Mouse (Mus musculus): ENCODE measurements around the gene Apoa4. TPM values are rescaled to one million over a fixed set of nuclear protein-coding genes. Genes with fewer than 3 reads are reported as not detected.

Gene Apoa4
- polyA plus RNA-seq, 1 experiment from 2014 or later: not detected

DNA sequence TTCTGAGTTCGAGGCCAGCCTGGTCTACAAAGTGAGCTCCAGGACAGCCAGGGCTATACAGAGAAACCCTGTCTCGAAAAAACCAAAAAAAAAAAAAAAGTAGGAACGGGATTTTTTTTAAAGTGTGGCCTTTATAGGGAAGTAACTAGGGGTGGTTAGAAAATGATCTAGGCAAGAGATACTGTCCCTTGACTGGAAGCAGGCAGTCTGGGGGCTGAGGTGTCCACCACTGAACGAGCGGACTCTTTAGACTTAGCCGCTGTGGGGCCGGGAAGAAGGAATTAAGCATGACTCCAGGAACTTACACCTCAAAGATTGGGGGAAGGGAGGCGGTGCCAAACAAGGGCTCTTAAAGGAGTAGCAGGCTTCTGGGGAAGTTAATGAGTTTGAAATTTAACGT lies 22.3 kb upstream of the Apoa4 start:
- Histone ChIP-seq H3K27ac (ENCODE audit: low read depth, low read length) (no peak overlapping the region), H3K9me3 (replicated peaks; ENCODE audit: control insufficient read depth, low read length) (no peaks in the 10 kb centered on the region), H3K4me3 (ENCODE audit: low read depth, low read length) (no peak overlapping the region), H3K36me3 (ENCODE audit: control insufficient read depth, insufficient read depth, low read length) (peaks cover 13% of the 10 kb centered on the region), H3K9ac (ENCODE audit: low read depth, low read length) (no peak overlapping the region), H3K4me2 (no peak overlapping the region), H3K27me3 (ENCODE audit: control insufficient read depth, insufficient read depth, low read length) (no peaks in the 10 kb centered on the region), H3K4me1 (ENCODE audit: control insufficient read depth, insufficient read depth, low read length) (peaks cover 17% of the 10 kb centered on the region)
- ATAC-seq (replicated peaks; ENCODE audit: insufficient number of reproducible peaks, low FRiP score, low TSS enrichment): no peak
- 76% methylated on average over 9 of the region's 9 CpGs for WGBS (ENCODE audit: insufficient replicate concordance)

DNA sequence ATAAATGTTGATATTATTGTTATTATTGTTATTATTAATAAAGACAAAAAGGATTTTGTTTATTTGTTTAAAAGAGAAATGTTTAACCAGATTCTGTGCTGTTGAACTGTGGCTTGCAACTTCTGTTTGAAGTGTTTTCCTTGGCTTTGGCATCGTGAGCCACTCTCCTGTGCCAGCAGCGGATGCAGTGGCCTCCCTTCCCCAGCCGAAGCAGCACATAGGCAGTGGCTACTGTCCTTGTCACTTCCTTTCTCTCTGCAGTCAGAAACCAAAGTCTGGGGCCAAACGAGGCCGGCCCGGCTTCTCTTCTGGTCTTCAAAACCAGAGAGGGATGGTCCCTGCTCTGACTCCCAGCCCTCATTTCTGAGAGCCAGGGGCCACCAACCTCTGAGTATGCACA lies 17.4 kb upstream of the Apoa4 start:
- 74% methylated on average over 6 of the region's 6 CpGs for WGBS (ENCODE audit: insufficient replicate concordance)
- ATAC-seq (replicated peaks; ENCODE audit: insufficient number of reproducible peaks, low FRiP score, low TSS enrichment): no peak
- Histone ChIP-seq H3K4me1 (ENCODE audit: control insufficient read depth, insufficient read depth, low read length) (no peaks in the 10 kb centered on the region), H3K27me3 (ENCODE audit: control insufficient read depth, insufficient read depth, low read length) (no peaks in the 10 kb centered on the region), H3K9me3 (replicated peaks; ENCODE audit: control insufficient read depth, low read length) (no peaks in the 10 kb centered on the region), H3K36me3 (ENCODE audit: control insufficient read depth, insufficient read depth, low read length) (peaks cover 13% of the 10 kb centered on the region), H3K27ac (ENCODE audit: low read depth, low read length) (no peak overlapping the region), H3K9ac (ENCODE audit: low read depth, low read length) (no peak overlapping the region), H3K4me2 (no peak overlapping the region), H3K4me3 (ENCODE audit: low read depth, low read length) (no peak overlapping the region)

DNA sequence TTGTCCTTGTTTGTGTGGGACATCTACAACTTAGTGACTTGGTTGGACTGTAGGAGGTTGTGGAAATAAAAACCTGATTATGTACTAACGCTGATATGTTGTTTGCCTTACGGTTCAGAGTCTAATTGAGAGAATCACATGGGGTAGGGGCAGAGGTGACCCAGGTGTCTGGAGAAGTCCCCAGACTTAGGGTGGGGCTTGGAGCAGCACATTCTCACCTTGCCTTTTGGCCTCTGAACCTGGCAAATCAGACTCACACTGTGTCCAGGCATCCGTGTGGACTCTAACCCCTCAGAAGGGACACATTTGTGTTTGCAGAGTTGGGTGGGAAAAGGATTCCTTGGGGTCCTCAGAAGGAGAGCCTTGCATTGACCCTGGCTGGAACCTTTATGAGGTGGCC lies 16.4 kb upstream of the Apoa4 start:
- Histone ChIP-seq H3K27ac (ENCODE audit: low read depth, low read length) (no peak overlapping the region), H3K4me3 (ENCODE audit: low read depth, low read length) (no peak overlapping the region), H3K4me1 (ENCODE audit: control insufficient read depth, insufficient read depth, low read length) (no peaks in the 10 kb centered on the region), H3K27me3 (ENCODE audit: control insufficient read depth, insufficient read depth, low read length) (no peaks in the 10 kb centered on the region), H3K4me2 (no peak overlapping the region), H3K36me3 (ENCODE audit: control insufficient read depth, insufficient read depth, low read length) (peaks cover 13% of the 10 kb centered on the region), H3K9me3 (replicated peaks; ENCODE audit: control insufficient read depth, low read length) (no peaks in the 10 kb centered on the region), H3K9ac (ENCODE audit: low read depth, low read length) (no peak overlapping the region)
- WGBS (ENCODE audit: insufficient replicate concordance): 81% methylated on average over 3 of the region's 3 CpGs
- ATAC-seq (replicated peaks; ENCODE audit: insufficient number of reproducible peaks, low FRiP score, low TSS enrichment): no peak

DNA sequence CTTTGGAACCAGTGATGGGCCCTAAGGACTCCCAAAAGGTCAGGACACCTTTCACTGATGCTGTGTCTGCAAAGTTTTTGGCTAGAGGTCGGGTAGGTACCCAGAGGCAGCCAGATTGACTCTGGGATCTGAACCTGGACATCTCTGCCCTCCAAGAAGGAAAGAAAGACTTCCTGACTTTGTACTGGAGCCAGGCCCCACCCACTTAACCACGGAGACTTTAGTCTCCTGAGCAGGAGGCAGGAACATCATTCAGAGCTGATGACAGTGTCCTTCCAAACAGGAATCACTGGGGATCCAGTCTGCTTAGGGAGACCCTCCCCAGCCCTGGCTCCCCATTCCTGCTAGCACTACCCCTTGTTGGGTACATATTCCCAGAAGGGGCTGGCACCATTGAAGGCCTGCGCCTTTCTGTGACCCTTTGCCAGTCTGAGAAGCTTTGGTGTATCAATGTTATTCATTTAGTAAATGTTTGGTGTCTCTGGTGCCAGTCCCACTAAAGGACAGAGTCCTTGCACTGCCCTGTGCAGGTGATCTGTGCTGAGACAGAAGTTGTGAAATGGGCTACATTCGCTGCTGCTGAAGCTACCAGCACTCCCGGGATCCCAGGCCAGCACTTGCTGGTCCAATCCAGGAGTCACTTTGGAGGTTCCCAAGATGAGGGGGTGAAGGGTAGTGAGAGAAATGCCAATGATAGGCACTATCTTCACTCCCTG lies 15.4 kb upstream of the Apoa4 start:
- Histone ChIP-seq H3K27ac (ENCODE audit: low read depth, low read length) (no peak overlapping the region), H3K9me3 (replicated peaks; ENCODE audit: control insufficient read depth, low read length) (no peaks in the 10 kb centered on the region), H3K9ac (ENCODE audit: low read depth, low read length) (no peak overlapping the region), H3K27me3 (ENCODE audit: control insufficient read depth, insufficient read depth, low read length) (no peaks in the 10 kb centered on the region), H3K4me2 (no peak overlapping the region), H3K36me3 (ENCODE audit: control insufficient read depth, insufficient read depth, low read length) (peaks cover 13% of the 10 kb centered on the region), H3K4me1 (ENCODE audit: control insufficient read depth, insufficient read depth, low read length) (peaks cover 2% of the 10 kb centered on the region; the same call in 1 of the 2 replicates), H3K4me3 (ENCODE audit: low read depth, low read length) (no peak overlapping the region)
- no peak for ATAC-seq (replicated peaks; ENCODE audit: insufficient number of reproducible peaks, low FRiP score, low TSS enrichment)
- 57% methylated on average over 5 of the region's 5 CpGs for WGBS (ENCODE audit: insufficient replicate concordance)

DNA sequence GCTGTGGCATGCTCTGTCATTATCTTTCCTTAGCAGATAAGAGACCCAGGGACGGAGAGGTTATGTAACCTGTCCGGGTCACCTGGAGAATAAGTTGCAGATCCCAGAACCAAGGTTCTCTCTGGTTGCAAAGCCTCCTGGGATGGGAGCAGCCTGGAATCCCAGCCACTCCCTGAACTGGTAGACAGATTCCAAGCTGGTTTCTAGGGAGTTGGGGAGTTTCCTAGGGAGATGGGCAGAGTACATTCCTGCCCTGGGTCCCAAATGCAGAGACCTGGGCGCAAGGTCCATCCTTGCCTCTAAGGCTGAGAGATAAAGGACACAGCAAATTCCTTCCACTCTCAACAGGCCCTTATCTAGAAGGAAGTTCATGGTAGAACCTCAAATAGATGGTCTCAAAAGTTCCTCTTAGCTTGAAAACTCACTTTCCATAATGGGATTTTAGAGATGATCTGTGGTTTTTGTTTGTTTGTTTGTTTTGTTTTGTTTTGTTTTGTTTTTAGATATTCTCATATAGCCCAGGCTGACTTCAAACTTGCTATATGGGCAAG lies 13.4 kb upstream of the Apoa4 start:
- peaks cover 5% of the 10 kb centered on the region; the same call in 1 of the 2 replicates for H3K4me1 ChIP-seq (ENCODE audit: control insufficient read depth, insufficient read depth, low read length)
- no peaks in the 10 kb centered on the region for H3K36me3 ChIP-seq (ENCODE audit: control insufficient read depth, insufficient read depth, low read length)
- no peak for ATAC-seq (replicated peaks; ENCODE audit: insufficient number of reproducible peaks, low FRiP score, low TSS enrichment)
- H3K27me3 ChIP-seq (ENCODE audit: control insufficient read depth, insufficient read depth, low read length): peaks cover 5% of the 10 kb centered on the region; the same call in 1 of the 2 replicates
- no peak overlapping the region for H3K4me2 ChIP-seq
- no peak overlapping the region for H3K9ac ChIP-seq (ENCODE audit: low read depth, low read length)
- no peak overlapping the region for H3K4me3 ChIP-seq (ENCODE audit: low read depth, low read length)
- WGBS (ENCODE audit: insufficient replicate concordance): 58% methylated on average over 3 of the region's 3 CpGs
- H3K27ac ChIP-seq (ENCODE audit: low read depth, low read length): no peak overlapping the region
- no peaks in the 10 kb centered on the region for H3K9me3 ChIP-seq (replicated peaks; ENCODE audit: control insufficient read depth, low read length)

DNA sequence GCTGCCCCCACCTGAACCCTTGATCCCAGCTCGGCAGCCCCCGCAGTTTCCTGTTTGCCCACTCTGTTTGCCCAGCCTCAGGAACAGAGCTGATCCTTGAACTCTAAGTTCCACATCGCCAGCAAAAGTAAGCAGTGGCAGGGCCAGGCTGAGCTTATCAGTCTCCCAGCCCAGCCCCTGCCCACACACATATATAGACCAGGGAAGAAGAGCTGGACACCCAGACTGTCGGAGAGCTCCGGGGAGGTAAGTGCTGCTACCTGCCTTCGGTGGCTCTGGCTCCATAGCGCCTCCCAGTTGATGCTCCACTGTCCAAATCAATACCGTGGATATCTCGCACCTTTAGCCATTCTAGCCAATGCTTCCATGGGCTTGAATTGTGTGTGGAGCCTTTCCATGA lies 12.0 kb upstream of the Apoa4 start, which contains the start of gene Apoa1:
Apoa1 (plus strand) TSS at position 90 of the 400 bp plus-strand sequence.
- H3K4me1 ChIP-seq (ENCODE audit: control insufficient read depth, insufficient read depth, low read length): peaks cover 5% of the 10 kb centered on the region; the same call in 1 of the 2 replicates
- no peaks in the 10 kb centered on the region for H3K36me3 ChIP-seq (ENCODE audit: control insufficient read depth, insufficient read depth, low read length)
- no peak within 1 kb of the TSS for H3K27ac ChIP-seq (ENCODE audit: low read depth, low read length)
- H3K27me3 ChIP-seq (ENCODE audit: control insufficient read depth, insufficient read depth, low read length): peaks cover 5% of the 10 kb centered on the region; the same call in 1 of the 2 replicates
- no peak within 1 kb of the TSS for H3K4me2 ChIP-seq
- WGBS (ENCODE audit: insufficient replicate concordance): 59% methylated on average over 9 of the region's 9 CpGs
- H3K9ac ChIP-seq (ENCODE audit: low read depth, low read length): no peak within 1 kb of the TSS
- no peak for ATAC-seq (replicated peaks; ENCODE audit: insufficient number of reproducible peaks, low FRiP score, low TSS enrichment)
- H3K4me3 ChIP-seq (ENCODE audit: low read depth, low read length): no peak within 1 kb of the TSS
- H3K9me3 ChIP-seq (replicated peaks; ENCODE audit: control insufficient read depth, low read length): no peaks in the 10 kb centered on the region

DNA sequence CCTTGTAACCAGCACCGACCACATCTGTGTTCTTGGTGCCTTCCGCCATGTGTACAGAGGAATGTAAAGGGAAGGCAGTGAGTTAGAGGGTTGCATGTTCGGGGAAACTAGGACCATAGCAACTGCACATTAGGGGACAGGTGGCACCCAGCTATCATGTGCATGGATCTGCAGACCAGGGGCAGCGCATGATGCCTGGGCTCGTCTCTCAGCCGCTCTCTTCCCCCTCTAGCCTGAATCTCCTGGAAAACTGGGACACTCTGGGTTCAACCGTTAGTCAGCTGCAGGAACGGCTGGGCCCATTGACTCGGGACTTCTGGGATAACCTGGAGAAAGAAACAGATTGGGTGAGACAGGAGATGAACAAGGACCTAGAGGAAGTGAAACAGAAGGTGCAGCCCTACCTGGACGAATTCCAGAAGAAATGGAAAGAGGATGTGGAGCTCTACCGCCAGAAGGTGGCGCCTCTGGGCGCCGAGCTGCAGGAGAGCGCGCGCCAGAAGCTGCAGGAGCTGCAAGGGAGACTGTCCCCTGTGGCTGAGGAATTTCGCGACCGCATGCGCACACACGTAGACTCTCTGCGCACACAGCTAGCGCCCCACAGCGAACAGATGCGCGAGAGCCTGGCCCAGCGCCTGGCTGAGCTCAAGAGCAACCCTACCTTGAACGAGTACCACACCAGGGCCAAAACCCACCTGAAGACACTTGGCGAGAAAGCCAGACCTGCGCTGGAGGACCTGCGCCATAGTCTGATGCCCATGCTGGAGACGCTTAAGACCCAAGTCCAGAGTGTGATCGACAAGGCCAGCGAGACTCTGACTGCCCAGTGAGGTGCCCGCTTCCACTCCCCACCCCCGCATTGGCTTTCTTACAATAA lies 10.7 kb upstream of the Apoa4 start:
- Histone ChIP-seq H3K4me3 (ENCODE audit: low read depth, low read length) (peak overlapping the region; percentile 51), H3K9me3 (replicated peaks; ENCODE audit: control insufficient read depth, low read length) (no peaks in the 10 kb centered on the region), H3K27me3 (ENCODE audit: control insufficient read depth, insufficient read depth, low read length) (peaks cover 5% of the 10 kb centered on the region; the same call in 1 of the 2 replicates), H3K4me2 (peak overlapping the region; percentile 93), H3K4me1 (ENCODE audit: control insufficient read depth, insufficient read depth, low read length) (peaks cover 5% of the 10 kb centered on the region; the same call in 1 of the 2 replicates), H3K27ac (ENCODE audit: low read depth, low read length) (no peak overlapping the region), H3K9ac (ENCODE audit: low read depth, low read length) (peak overlapping the region; percentile 74), H3K36me3 (ENCODE audit: control insufficient read depth, insufficient read depth, low read length) (no peaks in the 10 kb centered on the region)
- peak; percentile 58; the same call in 1 of the 2 replicates for ATAC-seq (replicated peaks; ENCODE audit: insufficient number of reproducible peaks, low FRiP score, low TSS enrichment)
- 14% methylated on average over 37 of the region's 37 CpGs for WGBS (ENCODE audit: insufficient replicate concordance)

DNA sequence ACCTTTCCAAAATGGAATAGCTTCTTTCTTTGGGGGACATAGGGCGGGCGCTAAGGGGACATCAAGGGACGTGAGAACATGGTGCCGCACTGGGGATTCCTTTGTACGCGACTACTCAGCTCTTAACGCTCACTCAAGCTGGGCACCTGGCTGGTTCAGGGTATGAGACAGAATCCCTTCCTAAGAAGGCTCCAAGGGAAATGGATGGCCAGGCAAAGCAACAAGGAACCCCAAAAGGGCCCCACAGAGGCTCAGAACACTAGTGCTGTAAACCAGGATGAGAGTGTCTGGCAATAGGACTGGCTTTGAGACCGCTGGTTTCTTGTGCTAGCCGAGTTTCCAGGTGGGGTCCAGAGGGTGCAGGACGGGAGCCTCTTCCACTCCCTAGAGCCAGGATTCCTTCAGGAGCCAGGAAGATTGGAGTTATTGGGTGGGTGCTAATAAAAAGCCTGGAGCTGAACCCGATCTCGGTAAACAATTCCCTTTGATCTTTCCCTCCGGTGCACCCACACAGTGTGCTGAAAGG lies 10.0 kb upstream of the Apoa4 start:
- ATAC-seq (replicated peaks; ENCODE audit: insufficient number of reproducible peaks, low FRiP score, low TSS enrichment): no peak
- no peaks in the 10 kb centered on the region for H3K9me3 ChIP-seq (replicated peaks; ENCODE audit: control insufficient read depth, low read length)
- H3K4me1 ChIP-seq (ENCODE audit: control insufficient read depth, insufficient read depth, low read length): peaks cover 5% of the 10 kb centered on the region; the same call in 1 of the 2 replicates
- peak overlapping the region; percentile 51 for H3K4me3 ChIP-seq (ENCODE audit: low read depth, low read length)
- peak overlapping the region; percentile 93 for H3K4me2 ChIP-seq
- H3K27ac ChIP-seq (ENCODE audit: low read depth, low read length): no peak overlapping the region
- peaks cover 5% of the 10 kb centered on the region; the same call in 1 of the 2 replicates for H3K27me3 ChIP-seq (ENCODE audit: control insufficient read depth, insufficient read depth, low read length)
- 21% methylated on average over 13 of the region's 13 CpGs for WGBS (ENCODE audit: insufficient replicate concordance)
- H3K36me3 ChIP-seq (ENCODE audit: control insufficient read depth, insufficient read depth, low read length): no peaks in the 10 kb centered on the region
- H3K9ac ChIP-seq (ENCODE audit: low read depth, low read length): peak overlapping the region; percentile 74

All from heart, embryonic 11.5 days (tissue).